Mouse (Mus musculus) retina, adult 2 months (tissue): ENCODE measurements around the gene Capg.

Experiments
- DNase-seq: peaks from one replicate; pipeline ENCODE4 v3.0.0-alpha.2; 2012; ENCODE audit warnings: low read depth, low spot score

Gene Capg

DNA sequence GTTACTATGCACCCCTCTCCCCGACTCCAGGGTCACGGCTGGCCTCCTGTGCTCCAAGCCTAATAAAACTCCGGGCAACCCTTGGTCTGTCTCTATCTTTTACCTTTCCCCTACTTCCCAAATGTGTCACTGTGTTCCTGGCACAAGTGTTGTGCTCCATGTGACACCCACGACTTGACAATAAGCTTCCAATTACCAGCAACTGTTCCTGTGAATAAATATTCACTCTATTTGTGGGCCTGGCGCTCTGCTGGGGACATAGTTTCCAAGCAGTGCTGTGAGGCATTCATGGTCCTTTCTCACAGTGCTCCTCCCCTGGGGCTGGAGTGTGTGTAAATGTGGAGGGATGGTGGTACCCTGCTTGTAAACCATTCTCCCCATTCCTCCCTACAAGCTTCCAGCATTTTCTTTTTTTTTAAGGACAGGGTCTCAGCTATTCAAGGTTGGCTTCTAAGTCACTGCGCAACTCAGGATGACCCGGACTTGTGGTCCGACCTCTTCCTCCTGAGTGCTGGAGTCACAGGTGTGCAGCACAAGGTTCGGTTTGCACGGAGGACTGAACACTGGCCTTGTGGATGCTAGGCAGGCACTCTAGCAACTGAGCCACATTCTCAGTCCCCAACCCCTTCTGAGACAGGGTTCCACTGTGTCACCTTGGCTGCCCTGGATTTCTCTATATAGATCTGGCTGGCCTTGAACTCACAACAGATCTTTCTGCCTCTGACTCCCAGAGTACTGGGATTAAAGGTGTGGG lies 26.6 kb downstream of the Capg start:
- DNase-seq: no peak

DNA sequence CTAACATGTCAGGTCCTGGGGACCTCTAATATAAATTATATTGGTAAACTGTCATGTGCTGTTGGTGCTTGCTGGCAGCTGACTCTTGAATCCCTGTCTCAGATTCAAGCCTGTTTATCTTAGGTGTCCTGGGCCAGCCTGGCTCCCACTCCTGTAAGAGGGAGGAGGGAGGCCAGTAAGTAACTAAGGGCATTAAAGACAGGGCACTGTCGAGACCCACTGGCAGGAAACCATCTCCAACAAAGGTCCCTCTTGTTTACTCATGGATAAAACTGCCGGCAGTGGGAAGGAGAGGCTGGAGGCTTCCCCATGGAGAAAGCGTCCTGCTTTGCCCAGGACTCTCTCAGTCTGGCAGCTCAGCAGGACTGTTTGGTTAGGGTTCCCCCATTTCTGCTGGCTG lies 27.6 kb downstream of the Capg start:
- DNase-seq: no peak

DNA sequence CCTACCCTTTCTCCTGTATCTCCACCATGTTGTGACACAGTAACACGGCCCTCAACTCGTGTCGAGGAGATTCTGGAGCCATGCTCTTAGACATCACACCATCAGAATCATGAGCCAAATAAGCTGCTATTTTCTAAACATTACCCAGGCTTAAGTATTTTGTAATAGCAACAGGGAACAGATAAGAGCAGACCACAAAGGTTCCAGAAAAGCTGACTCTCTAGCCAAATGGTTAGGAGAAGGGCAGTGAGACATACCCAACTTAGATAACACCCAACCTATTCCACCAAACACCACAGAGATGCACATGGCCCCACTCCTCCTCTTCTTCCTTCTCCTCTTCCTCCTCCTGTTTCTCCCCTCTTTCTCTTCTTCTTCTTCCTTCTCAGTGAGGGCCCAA lies 31.9 kb downstream of the Capg start:
- DNase-seq: no peak

DNA sequence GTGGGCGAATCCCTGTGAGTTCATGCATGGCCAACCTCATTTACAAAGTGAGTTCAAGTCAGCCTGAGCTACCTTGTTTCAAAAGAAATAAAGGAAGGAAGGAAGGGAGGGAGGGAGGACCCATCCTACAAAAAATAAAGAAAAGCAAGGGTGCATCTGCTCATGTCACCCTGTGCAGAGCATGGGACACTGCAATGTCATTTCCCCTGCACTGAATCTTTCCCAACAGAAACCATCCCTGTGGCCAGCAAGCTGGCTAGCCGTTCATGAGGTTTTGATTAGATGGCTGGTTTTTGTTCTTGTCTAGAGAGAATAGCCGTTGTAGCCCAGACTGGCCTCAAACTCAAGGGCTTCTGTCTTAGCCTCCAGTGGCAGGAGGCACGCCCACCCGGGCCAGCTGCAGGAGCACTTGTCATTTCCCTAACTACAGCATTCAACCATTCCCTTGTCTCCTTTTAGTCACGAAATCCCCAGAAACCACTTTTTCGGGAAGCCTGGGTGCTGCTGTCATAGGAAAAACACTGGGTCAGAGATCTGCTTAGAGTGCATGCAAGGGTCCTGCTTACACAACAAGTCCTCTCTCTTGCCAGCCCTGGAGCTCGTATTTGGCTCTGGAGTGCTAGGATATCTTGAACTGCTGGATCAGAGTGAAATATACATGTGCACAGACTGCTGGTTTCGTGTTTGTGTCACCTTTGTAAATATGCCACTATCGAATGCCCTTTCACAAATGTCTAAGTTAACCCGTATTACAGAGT lies 37.6 kb downstream of the Capg start:
- no peak for DNase-seq

DNA sequence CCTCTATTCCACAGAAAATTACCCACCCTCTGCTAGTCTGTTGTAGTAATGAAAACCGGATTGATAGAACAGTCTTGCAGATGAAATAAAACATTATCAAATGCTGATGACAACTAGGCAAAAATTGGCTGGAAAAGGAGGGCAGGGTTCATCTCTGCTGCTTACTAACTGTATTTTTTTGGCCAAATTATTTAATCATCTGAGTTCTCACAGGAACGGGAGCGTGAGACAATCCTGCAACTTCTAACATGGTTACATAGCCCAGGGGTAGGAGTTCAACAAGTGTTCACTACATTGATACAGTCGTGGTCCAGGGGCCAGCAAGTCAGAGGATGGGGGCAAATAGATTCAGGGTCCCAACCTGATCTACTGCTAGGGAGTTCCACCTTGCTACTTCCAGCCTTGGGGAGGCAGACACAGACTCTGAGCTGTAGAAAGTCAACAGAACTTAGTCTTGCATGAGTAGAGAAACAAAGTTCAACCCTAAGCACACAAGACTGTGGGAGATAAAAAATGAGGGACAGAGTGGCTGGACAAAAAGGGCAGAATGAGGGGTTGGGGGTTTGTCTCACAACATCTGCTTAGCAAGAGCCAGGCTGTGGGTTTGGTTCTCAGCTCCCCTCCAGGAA lies 39.1 kb downstream of the Capg start:
- DNase-seq: no peak

DNA sequence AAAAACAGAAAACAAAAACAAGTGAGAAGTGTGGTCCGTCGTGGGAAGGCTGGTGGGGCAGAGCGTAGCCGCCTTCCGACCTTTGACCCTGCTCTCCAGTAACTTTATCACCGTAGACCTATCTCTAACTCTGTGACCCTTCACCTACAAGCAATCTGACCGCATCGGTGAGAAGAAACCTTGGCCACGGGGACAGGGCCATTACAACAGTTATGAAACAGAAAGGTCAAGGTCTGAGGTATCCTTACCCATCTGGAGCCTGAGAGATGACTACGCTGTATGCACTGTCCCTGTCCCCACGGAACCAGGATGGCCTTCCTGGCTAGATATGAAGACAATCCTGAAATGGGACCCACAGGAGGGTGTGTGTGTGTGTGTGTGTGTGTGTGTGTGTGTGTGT lies 40.0 kb downstream of the Capg start:
- DNase-seq: no peak

DNA sequence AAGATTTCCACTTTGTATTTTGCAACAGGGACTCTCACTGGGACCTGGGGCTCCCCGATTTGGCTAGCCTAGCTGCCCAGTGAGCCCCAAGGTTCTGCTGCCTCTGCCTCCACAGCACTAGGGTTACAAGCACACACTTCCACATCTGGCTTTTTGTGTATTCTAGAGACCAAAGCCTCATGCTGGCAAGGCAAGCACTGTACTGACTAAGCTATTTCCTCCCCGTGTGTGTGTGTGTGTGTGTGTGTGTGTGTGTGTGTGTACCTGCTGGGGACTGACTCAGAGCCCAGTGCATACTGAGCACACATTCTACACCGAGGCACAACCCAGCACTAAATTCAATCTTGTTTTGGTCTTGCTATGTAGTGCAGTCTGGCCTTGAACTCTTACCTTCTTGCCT lies 42.5 kb downstream of the Capg start:
- no peak for DNase-seq

DNA sequence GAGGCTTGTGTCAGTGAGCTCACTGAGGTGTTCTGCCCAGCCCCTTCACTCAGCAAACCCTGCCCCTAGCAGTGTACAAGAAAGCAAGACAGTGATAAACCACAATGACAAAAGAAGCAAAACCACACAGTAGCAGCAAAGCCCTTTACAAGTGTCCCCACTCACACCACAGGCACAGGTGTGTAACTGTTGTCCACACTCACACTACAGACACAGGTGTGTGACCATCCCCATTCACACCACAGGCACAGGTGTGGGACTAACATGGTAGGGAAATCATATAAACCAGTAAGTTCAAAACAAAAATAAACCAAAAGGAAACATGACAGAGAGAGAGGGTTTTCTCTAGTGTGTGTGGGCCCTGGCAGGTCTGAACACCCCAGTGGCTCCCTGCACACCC lies 44.1 kb downstream of the Capg start:
- DNase-seq: no peak

DNA sequence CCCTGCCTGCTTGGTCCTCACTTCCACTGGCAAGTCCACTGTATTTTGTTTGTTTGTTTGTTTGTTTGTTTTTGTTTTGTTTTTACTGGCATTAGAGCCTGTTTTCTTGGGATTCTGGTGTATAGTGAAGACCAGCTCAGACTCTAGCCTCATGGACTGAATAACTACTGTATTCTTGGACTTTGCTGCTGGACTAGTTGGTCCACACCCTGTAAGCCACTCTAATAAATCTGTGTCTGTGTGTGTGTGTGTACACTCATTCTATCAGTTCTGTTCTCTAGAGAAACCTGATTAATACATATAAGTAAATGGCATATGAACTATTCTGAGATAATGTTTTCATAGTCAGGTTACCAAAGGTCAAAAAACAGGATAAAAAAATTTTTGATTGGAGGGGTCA lies 45.9 kb downstream of the Capg start:
- no peak for DNase-seq

DNA sequence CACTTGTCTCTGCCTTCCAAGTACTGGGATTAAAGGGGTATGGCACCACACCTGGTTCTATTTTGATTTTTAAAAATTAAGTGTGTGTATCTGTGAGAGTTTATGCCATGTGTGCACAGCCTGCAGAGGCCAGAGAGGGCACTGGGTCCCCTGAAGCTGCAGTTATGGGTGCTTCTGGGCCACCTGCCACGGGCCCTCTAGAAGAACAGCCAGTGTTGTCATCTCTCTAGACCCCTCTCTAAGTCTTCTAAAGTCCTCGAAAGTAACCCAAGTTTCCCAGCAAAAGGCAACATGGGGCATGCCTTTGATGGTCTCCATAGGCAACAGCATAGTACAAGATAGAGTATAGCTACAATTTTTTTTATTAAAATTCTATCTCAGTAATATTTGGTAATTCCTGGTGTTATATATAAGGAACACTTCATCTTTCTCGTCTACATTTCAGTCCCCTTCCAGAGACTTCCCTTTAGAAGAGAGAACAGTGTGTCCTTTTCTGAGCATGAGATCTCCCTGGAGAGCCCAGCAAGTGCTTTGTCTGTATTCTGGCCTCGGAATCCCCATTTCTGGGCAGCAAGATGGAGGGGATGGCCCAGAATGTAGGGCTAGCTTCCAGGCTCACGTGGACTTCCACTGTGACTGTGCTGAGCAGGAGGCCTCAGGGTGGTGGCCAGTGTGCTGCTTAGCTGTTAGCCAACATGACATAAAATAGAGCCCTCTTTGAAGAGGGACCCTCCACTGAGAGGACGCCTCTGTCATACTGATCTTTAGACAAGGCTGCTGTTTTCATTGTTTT lies 49.0 kb downstream of the Capg start:
- DNase-seq: no peak

DNA sequence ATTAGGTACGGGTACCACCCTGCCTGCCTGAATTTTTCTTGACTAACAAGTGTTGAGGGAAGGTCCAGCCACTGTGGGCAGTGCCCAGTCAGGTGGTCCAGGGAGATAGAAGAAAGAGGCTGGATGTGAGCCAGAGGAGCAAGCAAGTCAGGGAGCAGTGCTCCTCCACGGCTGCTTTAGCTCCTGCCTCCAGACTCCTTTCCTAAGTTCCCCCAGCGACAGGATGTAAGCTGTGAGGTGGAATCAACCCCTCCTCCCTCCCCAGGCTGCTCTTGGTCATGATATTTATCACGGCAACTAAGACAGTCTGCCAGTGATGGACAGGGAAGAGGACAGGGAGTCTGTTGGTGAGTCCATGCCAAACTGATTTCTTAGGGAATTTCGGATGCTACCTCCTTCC lies 49.7 kb downstream of the Capg start:
- no peak for DNase-seq

DNA sequence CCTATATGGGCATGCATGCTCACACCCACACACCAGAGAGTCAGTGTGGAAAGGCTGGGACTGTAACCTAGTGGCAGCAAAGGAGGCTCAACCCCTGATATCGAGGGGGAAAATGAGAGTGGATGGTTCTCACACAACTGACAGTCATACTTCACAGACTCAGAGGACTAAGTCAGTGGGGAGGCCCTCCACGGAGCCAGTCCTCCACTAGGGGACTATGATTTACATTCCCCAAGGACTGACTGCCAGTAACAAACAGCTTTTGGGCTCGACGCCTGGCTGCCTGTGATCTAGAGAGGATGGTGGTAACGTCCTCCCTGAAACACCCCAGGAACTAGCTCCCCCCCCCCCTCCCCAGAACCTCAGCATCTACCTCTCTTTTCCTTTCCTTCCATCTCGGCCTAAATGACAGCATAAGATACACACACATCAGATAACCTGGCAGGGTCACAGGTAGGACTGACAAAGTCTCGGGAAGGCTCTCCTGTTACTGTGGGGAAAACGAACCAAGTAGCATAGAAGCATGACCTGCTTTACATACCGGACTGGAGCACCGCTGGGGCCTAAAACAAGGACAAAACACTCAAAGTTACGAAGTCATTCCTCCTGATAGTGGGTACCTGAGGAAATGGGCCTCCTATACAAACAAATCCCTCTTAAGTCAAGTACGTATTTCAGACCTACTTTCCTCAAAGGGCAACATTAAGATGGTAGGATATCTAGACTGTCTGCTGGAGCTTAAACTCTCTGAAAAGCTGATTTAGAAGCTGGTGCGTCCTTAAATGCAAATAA lies 53.1 kb downstream of the Capg start:
- DNase-seq: no peak

DNA sequence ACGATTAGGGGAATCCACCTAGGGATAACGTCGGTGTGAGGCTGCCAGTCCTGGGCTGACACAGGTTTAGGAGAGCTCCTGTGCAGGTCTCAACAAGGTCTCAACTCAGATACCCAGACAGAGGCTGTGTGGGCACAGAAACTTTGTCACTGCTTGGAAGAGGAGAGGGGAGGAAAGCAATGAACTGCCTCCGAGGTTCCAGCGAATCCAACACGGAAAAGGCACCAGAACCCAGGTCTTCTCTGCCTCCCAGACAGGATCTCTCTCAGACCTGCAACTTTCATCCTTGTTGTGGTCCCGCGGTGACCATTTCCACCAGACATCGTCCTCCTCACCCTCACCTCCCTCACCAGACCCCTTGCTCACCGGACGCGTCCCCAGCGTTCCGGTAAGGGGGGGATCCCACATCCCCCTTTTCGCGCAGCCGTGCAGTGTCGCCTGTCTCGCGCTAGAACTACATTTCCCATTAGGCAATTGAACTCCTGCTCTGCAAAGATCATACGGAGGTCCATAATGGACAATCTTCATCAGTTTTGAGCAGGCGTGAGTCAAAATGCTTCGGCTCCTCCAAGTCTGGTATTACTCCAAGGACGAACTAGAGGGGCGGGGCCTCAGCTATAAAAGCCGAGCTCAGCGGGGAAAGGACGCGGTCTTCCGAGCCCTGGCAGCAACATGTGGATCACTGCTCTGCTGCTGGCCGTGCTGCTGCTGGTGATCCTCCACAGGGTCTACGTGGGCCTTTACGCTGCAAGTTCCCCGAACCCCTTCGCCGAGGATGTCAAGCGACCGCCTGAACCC lies 54.0 kb downstream of the Capg start, which contains the start of the genes Elmod3 and Retsat:
Gene Elmod3 (minus strand): TSS at position 458 of the 798 bp plus-strand sequence.
Gene Retsat (plus strand): TSS at position 520 of the 798 bp plus-strand sequence.
- peak; percentile 93 for DNase-seq

DNA sequence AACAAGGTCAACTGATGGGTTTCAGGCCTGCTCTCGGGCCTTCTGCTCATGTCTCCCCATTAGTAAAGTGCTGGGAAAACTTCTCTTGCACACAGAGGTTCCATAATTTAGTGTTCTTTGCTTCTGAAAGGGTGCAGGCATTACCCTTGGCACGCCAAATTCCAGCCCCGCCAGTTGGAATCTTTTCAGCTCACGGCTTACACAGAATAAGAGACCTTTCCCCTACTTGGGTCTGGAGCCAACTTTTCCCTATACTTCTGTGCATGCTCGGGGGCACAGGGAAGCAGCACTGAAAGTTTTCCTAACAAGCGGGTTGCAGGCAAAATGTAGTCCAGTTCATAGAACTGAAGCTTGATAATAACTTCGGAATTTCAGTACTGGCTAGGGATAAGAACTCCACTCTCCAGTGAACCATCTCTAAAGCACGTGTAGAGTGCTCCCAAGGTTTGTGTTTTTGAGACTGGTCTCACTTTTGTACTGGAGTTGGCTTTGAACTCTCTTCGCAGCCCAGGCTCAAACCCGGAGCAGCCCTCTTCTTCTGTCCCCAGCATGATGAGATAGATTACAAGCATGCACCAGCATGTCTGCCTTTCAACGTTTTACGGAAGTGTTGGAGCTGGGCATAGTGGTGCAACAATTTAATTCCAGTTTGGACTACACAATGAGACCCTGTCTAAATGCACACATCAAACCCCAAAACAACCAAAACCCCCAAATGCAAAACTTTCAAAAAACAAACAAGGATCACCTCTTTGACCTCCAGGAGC lies 54.8 kb downstream of the Capg start:
- no peak for DNase-seq

DNA sequence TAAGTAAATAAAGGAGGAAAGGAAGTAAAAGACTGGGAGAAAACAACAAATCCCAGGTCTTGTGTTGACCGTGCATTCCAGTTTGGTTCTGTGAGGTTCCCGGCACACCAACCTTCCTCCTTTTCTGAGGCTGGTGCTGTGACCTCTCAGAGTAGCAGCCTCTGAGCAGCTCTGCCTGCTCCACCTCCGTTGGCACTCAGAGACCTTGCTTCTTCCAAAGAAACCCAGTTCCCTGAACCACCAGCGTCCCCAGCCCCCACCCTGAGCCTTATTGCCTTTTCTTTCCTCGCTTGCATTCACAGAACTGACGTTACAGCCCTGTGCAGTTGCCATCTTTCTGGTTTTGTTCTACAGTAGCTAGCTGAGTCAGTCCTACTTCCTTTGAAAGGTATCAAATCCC lies 56.0 kb downstream of the Capg start:
- DNase-seq: no peak

DNA sequence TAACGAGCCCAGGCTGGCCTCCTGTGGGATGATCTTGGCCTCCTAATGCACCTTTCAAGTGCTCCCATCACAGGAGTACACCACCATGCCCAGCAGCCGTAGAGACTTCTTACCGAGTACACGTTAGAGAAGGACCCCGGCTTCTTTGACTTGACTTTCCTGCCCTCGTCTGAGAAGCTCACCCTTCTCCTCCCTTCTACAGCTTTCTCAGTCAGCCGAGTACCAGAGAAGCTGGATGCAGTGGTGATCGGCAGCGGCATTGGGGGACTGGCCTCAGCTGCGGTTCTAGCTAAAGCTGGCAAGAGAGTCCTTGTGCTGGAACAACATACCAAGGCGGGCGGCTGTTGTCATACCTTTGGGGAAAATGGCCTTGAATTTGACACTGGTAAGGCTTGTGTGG lies 56.6 kb downstream of the Capg start:
- no peak for DNase-seq

DNA sequence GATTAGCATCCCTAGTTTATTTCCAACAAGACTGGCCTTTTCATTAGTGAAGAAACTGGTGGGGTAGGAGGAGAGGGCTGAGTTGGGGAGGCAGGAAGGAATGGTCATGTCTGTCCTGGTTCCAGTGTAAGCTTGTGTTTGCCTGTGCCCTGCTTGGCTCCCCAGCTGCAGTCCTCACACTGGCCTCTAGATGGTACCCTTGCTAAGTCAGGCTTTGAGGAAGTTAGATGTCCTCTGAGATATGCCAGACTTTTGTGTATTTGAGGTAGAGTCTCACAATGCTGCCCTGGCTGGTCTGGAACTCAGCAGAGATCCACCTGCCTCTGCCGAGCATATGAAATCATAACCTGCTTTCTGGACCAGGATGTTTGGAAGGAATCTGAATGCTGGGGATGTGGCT lies 57.5 kb downstream of the Capg start:
- no peak for DNase-seq

DNA sequence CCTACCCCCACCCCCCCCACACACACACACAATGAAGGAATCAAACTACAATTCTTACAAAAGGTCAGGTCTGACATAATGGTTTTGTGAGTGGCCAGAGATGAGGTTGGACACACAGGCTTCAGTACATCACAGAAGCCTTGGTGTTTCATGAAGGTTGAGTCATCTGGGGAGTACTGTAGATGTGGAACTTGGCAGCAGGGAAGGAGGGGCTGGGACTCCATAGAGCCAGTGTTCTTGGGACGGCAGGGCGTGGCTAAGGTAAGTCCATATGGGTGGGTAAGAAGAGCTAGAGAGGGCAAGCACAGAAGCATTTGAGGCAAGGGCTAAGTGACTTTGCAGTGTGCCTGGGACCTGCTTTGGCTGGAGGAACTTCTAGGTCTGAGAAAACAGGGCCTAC lies 59.9 kb downstream of the Capg start:
- DNase-seq: no peak

DNA sequence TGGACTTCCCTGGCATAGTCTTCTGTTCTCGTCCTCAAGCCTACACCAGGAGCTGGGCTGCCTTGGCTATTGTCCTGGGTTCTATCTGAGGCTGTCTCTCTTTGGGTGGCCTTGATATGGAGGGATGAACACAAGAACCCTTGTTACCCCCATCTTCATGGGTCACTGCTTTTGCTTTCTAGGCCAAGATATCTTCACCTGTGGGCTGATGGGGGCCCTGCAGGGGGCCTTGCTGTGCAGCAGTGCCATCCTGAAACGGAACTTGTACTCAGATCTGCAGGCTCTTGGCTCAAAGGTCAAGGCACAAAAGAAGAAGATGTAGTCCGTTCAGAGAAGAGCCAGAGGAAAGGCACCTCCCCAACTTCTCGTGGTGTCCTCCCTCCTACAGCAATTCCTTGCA lies 62.9 kb downstream of the Capg start:
- DNase-seq: no peak

DNA sequence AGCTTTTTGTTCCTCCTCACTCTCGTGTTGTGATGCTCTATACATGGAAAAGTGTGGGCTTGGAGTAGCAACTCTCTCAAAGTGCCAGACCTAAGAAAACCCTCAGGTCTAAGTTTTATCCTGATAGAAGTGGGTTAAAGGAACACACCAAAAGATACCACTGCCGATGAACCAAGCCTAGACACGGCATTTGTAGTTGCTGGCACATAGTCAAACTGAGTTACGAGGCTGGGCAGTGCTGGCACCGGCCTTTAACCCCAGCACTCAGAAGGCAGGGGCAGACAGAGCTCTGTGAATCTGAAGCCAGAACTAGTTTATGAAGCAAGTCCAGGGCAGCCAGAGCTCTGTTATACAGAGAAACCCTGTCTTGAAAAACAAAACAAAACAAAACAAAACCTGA lies 63.5 kb downstream of the Capg start:
- no peak for DNase-seq
